23 mouse cellular contexts compared by ENCODE assay signal in the genomic region with DNA sequence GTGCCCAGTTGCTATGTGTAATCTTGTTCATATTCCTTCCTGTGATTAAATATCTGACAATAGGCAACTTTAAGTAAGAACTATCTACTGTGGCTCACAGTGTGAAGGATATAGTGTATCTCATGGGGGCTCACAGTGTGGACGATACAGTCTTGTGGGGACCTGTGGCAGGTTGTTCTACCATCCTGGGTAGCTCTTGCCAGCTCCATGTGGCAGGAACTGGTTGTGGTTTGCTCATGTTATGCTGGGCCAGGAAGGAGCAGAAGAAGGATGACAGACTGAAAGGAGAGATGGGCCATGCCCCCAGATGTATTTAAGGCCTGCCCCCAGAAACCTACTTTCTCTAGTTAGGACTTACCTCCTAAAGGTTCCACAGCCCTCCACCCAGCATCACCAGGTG.
"Had no signal": no experiment of that assay in that cellular context is flagged by ENCODE, and none has a peak within 500 bp of the region (broad histone marks: within the 10 kb centered on the region; RNA-seq: fewer than 3 reads in every experiment).

No protein-coding gene starts in this region.

- ATAC-seq: intestine, embryonic 15.5 days; liver, postnatal 0 days; lung, postnatal 0 days; midbrain, embryonic 13.5 days; midbrain, embryonic 16.5 days had no signal

- H3K27ac ChIP-seq: intestine, embryonic 15.5 days; limb, embryonic 12.5 days; limb, embryonic 15.5 days; liver, embryonic 14.5 days; macrophage; midbrain, embryonic 10.5 days; midbrain, embryonic 13.5 days; neural tube, embryonic 13.5 days had no signal

- H3K36me3 ChIP-seq: intestine, embryonic 15.5 days; limb, embryonic 12.5 days; limb, embryonic 15.5 days; midbrain, embryonic 13.5 days; neural tube, embryonic 13.5 days had no signal

- H3K4me1 ChIP-seq: intestine, embryonic 15.5 days had no signal

- H3K27me3 ChIP-seq: intestine, embryonic 15.5 days; limb, embryonic 12.5 days; limb, embryonic 15.5 days; megakaryocyte, embryonic 14.5 days; midbrain, embryonic 13.5 days; neural tube, embryonic 13.5 days had no signal

- H3K4me3 ChIP-seq: intestine, embryonic 15.5 days; limb, embryonic 12.5 days; limb, embryonic 15.5 days; megakaryocyte, embryonic 14.5 days; midbrain, embryonic 10.5 days; midbrain, embryonic 13.5 days; myocyte; neural tube, embryonic 13.5 days had no signal

- DNase-seq: kidney, adult 18-20 months; kidney, adult 9 months; kidney, postnatal 14 days; kidney, postnatal 4 days; left cerebral cortex, postnatal 4 days; liver, postnatal 0 days; lung, embryonic 14.5 days; retina, postnatal 1 day; right cerebral cortex, postnatal 25 days; spleen, adult 18-20 months had no signal

- H3K9me3 ChIP-seq: intestine, embryonic 15.5 days; limb, embryonic 12.5 days; limb, embryonic 15.5 days; midbrain, embryonic 10.5 days; midbrain, embryonic 13.5 days; neural tube, embryonic 13.5 days had no signal

- H3K4me2 ChIP-seq: intestine, embryonic 15.5 days; limb, embryonic 12.5 days; limb, embryonic 15.5 days; liver, embryonic 11.5 days; lung, embryonic 14.5 days; midbrain, embryonic 13.5 days; neural tube, embryonic 13.5 days had no signal

- H3K9ac ChIP-seq: intestine, embryonic 15.5 days; limb, embryonic 12.5 days; limb, embryonic 15.5 days; liver, embryonic 14.5 days; liver, postnatal 0 days; lung, embryonic 14.5 days; midbrain, embryonic 13.5 days; neural tube, embryonic 13.5 days had no signal
